Mouse (Mus musculus) forebrain, embryonic 11.5 days (tissue): ENCODE data around the gene Cdh22. TPM values are rescaled to one million over a fixed set of nuclear protein-coding genes. Genes with fewer than 3 reads are reported as not detected.

Experiments used
- ATAC-seq: fragments of 200-750 bp; cut with Nextera tagmentation; replicated peaks from 2 replicates; pipeline ENCODE4 v1.8.0; 2017; ENCODE audit warnings: moderate TSS enrichment; ENCODE audit not compliant: low FRiP score
- DNase-seq: peaks from one replicate; pipeline ENCODE4 v3.0.0-alpha.2; 2017; ENCODE audit warnings: low spot score
- H3K27ac ChIP-seq: fragments of 300-500 bp; sonication (generic); 2 replicates; pipeline ENCODE4 v1.5.1; 2014; ENCODE audit warnings: low read depth, low read length
- H3K27me3 ChIP-seq: fragments of 300-500 bp; sonication (generic); 2 replicates; pipeline ENCODE4 v1.6.1; 2014; ENCODE audit warnings: mild to moderate bottlenecking, low read length, mixed read lengths; ENCODE audit not compliant: control insufficient read depth, insufficient read depth
- H3K36me3 ChIP-seq: fragments of 300-500 bp; sonication (generic); 2 replicates; pipeline ENCODE4 v1.6.1; 2014; ENCODE audit warnings: mild to moderate bottlenecking, low read length, moderate library complexity, mixed read lengths; ENCODE audit not compliant: control insufficient read depth, insufficient read depth
- H3K4me1 ChIP-seq: fragments of 300-500 bp; sonication (generic); replicated peaks from 2 replicates; pipeline ENCODE4 v1.6.1; 2014; ENCODE audit warnings: low read length, mixed read lengths; ENCODE audit not compliant: control insufficient read depth, insufficient read depth
- H3K4me2 ChIP-seq: fragments of 300-500 bp; sonication (generic); 2 replicates; pipeline ENCODE4 v1.6.1; 2014; ENCODE audit warnings: low read depth, mild to moderate bottlenecking, low read length, moderate library complexity, mixed read lengths; ENCODE audit not compliant: severe bottlenecking
- H3K4me3 ChIP-seq: fragments of 300-500 bp; sonication (generic); 2 replicates; pipeline ENCODE4 v1.5.1; 2014; ENCODE audit warnings: low read depth, low read length
- H3K9ac ChIP-seq: fragments of 300-500 bp; sonication (generic); 2 replicates; pipeline ENCODE4 v1.6.1; 2014; ENCODE audit warnings: low read length
- H3K9me3 ChIP-seq: fragments of 300-500 bp; sonication (generic); 2 replicates; pipeline ENCODE4 v1.6.1; 2016; ENCODE audit warnings: low read length, mixed read lengths; ENCODE audit not compliant: control insufficient read depth
- WGBS: fragments of 180-500 bp; shearing (Covaris S2); extraction: QIAGEN DNeasy Blood & Tissue Kit; methylation state at CpG from one replicate; pipeline ENCODE4 v1.1.7; 2014; 5-methylcytosine and 5-hydroxymethylcytosine counted together
- polyA plus RNA-seq: library from polyadenylated mRNA; unstranded; fragments of >200 nt; fragmentation: Nextera tagmentation; extraction: Ambion mirVana; gene quantifications from 2 replicates; pipeline ENCODE4 v1.2.1, GENCODE M21; 2014

The Cdh22 gene
- polyA plus RNA-seq, 1 experiment from 2014 or later = 6.2 TPM

DNA sequence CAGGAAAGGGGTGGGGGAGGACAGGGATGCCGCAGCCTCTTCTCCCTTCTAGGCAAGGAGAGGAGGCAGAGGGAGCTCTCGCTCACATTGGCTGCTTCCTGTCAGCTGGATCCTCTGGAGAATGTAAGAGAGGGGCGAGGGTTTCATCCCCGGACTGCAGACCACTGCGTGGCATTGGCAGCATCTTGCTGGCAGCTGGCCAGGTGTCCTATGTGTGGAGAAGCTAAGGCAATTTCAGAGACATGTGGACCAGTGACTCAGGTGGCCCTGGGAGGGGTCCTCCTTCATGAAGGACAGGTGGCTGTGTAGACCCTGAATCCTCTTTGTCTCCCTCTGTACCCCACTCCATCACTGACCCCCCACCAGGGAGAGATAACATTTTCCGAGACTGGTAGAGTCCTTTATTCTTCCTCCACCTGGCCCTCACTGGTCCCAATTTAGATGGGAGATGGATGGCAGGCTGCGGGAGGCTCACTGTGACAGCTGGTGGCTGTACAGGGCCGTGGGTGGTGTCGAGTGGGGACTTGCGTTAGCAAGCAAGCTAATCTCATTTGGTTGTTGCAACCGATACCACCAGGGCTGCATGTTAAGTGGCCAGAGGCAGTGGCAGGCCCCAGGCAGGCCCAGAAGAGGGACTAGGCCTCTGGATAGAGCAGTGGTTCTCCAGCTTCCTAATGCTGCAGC lies 22.6 kb upstream of the Cdh22 start:
- Histone ChIP-seq H3K9me3 (no peaks in the 10 kb centered on the region), H3K36me3 (no peaks in the 10 kb centered on the region), H3K4me1 (peaks cover 10% of the 10 kb centered on the region), H3K27me3 (peaks cover 30% of the 10 kb centered on the region), H3K27ac (no peak overlapping the region), H3K9ac (no peak overlapping the region), H3K4me2 (no peak overlapping the region), H3K4me3 (no peak overlapping the region)
- ATAC-seq = no peak
- WGBS = 46% methylated on average over 11 of the region's 11 CpGs
- no peak for DNase-seq

DNA sequence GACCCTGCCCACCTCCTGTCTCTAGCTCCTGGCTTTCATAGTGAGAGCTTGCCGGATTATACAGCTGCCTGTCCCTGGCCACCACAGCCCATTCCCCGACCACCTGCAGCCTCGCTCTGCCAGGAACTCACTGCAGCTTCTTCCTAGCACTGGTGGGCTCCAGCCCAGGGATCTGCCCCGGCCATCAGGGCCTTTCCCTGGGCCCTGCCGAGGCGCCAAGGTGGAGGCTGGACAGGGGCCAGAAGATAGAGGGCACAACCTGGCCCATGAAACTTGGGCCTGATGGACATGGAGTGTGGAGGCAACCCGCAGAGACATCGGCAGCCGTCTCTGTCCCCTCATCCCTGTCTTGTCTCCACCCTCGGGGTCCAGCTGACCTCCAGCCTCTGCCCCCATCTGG lies 21.6 kb upstream of the Cdh22 start:
- Histone ChIP-seq H3K9me3 (no peaks in the 10 kb centered on the region), H3K4me3 (no peak overlapping the region), H3K27ac (no peak overlapping the region), H3K9ac (no peak overlapping the region), H3K27me3 (peaks cover 35% of the 10 kb centered on the region), H3K36me3 (no peaks in the 10 kb centered on the region), H3K4me1 (peaks cover 10% of the 10 kb centered on the region), H3K4me2 (no peak overlapping the region)
- DNase-seq (no peak), ATAC-seq (no peak)
- WGBS = 65% methylated on average over 10 of the region's 10 CpGs

DNA sequence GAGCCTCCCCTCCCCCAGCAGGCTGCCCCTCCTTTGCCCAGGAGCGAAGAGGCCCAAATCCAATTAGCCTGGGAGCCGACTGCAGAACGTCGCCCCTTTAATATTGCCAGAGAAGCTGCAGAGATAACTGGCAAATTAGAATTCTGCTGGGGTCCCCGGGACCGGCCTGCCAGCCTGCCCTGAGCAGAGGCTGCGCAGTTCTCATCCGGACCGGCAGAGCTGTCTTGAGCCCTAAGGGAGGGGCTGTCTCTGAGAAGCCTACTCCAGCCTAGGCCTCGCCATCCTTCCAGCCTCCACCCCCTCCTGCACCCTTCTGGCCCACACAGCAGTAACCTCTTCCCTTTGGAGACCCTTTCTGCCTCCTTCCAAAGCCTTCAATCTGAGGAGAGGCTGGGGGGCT lies 19.2 kb upstream of the Cdh22 start:
- 6% methylated on average over 10 of the region's 10 CpGs for WGBS
- Histone ChIP-seq H3K9ac (no peak overlapping the region; the same call in 1 of the 2 replicates), H3K36me3 (no peaks in the 10 kb centered on the region), H3K4me2 (no peak overlapping the region), H3K4me1 (peaks cover 10% of the 10 kb centered on the region), H3K27ac (no peak overlapping the region), H3K9me3 (no peaks in the 10 kb centered on the region), H3K4me3 (no peak overlapping the region), H3K27me3 (peaks cover 41% of the 10 kb centered on the region)
- no peak for DNase-seq
- ATAC-seq = peak; percentile 63

DNA sequence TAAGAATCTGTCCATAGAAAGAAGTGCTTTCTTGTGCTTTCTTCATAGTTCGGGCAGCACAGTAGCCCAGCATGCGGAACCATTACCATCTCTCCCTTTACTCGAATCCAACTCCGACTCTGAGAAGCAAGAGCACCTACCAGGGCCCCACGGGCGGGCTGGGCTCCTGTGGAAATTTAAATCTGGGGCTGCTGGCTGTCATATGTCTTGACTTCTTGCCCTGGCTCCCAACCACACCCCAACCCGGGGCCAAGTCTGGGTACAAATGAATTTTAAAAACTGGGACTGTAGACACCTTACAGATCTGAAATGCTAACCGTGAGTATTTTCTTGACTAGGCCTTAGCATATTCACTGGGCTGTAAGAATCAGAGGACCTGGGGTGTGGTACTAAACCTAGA lies 18.6 kb upstream of the Cdh22 start:
- ATAC-seq (no peak), DNase-seq (no peak)
- Histone ChIP-seq H3K9me3 (no peaks in the 10 kb centered on the region), H3K27ac (no peak overlapping the region), H3K36me3 (no peaks in the 10 kb centered on the region), H3K9ac (no peak overlapping the region), H3K4me1 (peaks cover 13% of the 10 kb centered on the region), H3K27me3 (peaks cover 41% of the 10 kb centered on the region), H3K4me2 (no peak overlapping the region), H3K4me3 (no peak overlapping the region)
- 74% methylated on average over 8 of the region's 8 CpGs for WGBS

DNA sequence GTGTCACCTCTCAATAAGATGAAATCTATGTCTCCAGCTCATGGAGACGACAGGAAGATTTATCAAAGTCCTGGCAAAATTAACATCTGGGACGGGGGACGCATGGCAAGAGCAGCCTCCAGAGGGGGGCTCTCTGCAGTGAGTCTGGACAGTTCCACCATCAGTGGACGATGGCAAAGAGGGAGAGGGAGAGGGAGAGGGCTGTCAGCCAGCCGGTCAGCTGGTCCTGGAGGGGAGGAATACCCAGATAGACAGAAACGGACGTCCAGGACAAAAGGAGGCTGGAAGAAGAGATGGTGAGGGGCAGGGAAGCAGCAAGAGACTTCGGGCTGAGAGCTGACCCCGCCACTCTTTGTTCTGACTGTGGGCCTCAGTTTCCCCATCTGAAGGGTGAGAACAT lies 18.1 kb upstream of the Cdh22 start:
- no peaks in the 10 kb centered on the region for H3K36me3 ChIP-seq
- no peak overlapping the region for H3K9ac ChIP-seq
- H3K27ac ChIP-seq = no peak overlapping the region
- ATAC-seq = no peak
- 55% methylated on average over 9 of the region's 9 CpGs for WGBS
- no peak for DNase-seq
- H3K4me1 ChIP-seq = peaks cover 13% of the 10 kb centered on the region
- H3K4me3 ChIP-seq = no peak overlapping the region
- peaks cover 41% of the 10 kb centered on the region for H3K27me3 ChIP-seq
- H3K9me3 ChIP-seq = no peaks in the 10 kb centered on the region
- no peak overlapping the region for H3K4me2 ChIP-seq

DNA sequence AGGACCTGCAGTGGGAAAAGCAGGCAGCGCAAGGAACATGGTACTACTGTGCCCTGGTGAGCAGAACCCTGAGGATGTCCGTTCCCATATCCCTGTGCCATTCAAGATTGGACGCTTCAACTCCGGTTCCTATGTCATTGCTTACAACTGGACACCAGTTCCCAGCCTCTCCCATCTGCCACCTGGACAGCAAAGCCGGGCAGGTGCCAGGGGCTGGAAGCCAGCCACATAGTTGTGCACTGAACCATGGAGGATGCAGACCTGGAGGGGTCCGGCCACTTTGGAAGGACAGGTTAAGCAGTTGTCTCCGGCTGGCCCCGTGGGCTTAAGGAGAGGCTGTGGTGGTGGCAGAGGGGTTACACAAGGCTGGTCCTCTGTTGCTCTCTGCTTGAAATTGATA lies 17.7 kb upstream of the Cdh22 start:
- Histone ChIP-seq H3K4me1 (peaks cover 13% of the 10 kb centered on the region), H3K27ac (no peak overlapping the region), H3K9ac (no peak overlapping the region), H3K27me3 (peaks cover 42% of the 10 kb centered on the region), H3K36me3 (no peaks in the 10 kb centered on the region), H3K4me3 (no peak overlapping the region), H3K4me2 (no peak overlapping the region), H3K9me3 (no peaks in the 10 kb centered on the region)
- 74% methylated on average over 8 of the region's 8 CpGs for WGBS
- DNase-seq = no peak
- no peak for ATAC-seq

DNA sequence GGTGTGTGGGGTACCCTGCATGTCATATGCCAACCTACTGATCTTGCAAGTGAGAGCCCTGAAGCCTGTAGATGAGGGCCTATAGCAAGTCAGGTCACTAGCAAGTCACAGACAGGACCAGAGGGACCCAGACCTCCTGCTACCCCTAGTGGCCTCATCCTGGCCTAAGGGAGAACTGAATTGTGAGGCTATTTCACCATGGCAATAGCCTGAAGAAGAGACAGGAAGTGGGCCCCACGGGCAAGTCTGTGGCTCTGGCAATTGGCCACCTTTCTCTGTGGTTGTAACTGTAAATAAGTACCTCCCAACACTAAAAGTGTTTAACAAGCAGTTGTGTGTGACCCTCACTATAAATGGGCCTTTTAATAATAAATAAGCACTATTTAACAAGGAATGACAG lies 16.2 kb upstream of the Cdh22 start:
- no peaks in the 10 kb centered on the region for H3K9me3 ChIP-seq
- no peaks in the 10 kb centered on the region for H3K36me3 ChIP-seq
- ATAC-seq (no peak), DNase-seq (no peak)
- H3K27me3 ChIP-seq = peaks cover 41% of the 10 kb centered on the region
- peaks cover 17% of the 10 kb centered on the region for H3K4me1 ChIP-seq
- no peak overlapping the region for H3K9ac ChIP-seq
- 64% methylated on average over 1 of the region's 1 CpGs for WGBS
- H3K4me2 ChIP-seq = no peak overlapping the region
- H3K27ac ChIP-seq = no peak overlapping the region
- no peak overlapping the region for H3K4me3 ChIP-seq

DNA sequence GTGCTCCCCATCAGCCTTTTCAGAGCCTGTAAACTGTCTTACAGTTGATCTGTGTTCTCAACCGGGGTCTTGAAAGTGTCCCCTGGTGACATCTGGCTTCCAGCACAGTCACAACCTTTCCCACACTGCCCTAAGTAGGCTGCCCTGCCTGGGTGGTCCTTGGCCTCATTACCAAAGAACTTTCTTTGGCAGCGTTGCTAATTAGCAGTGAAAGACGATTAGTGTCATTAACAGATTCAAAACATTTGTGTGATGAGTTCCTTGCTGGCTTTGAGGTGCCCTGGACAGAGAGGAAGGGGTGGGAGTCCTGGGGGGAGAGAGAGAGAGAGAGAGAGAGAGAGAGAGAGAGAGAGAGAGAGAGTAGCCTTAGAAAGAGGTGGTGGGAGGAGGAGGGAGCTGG lies 14.3 kb upstream of the Cdh22 start:
- no peak for ATAC-seq
- Histone ChIP-seq H3K9me3 (no peaks in the 10 kb centered on the region), H3K27me3 (peaks cover 40% of the 10 kb centered on the region), H3K4me2 (no peak overlapping the region), H3K9ac (no peak overlapping the region), H3K4me1 (peaks cover 13% of the 10 kb centered on the region), H3K27ac (no peak overlapping the region), H3K4me3 (no peak overlapping the region), H3K36me3 (no peaks in the 10 kb centered on the region)
- 10% methylated on average over 3 of the region's 3 CpGs for whole genome bisulfite sequencing
- DNase-seq = no peak

DNA sequence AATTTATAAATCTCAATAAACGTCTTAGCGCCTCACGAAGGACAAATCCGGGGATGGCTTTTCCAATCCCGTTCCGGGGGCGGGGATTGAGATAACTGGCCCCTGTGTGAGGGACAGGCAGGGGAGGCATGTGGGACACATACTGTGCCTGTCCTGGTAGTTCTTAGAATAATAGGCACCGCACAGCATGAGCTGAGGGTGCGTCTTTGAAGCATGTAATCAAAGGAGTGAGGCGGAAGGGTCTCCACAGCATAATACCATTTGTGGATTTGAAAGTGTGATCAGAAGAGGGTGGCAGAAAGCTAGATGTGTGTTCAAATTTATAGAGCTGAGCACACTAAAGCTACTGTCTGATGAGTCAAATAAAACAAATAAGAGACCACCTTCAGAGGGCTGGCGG lies 11.7 kb upstream of the Cdh22 start:
- H3K4me1 ChIP-seq = peaks cover 18% of the 10 kb centered on the region

More for the DNA sequence above, 11.7 kb upstream of the Cdh22 start:
- DNase-seq (no peak), ATAC-seq (no peak)
- peaks cover 45% of the 10 kb centered on the region for H3K27me3 ChIP-seq
- 6% methylated on average over 11 of the region's 11 CpGs for WGBS
- H3K9ac ChIP-seq = no peak overlapping the region
- H3K4me3 ChIP-seq = no peak overlapping the region
- H3K36me3 ChIP-seq = no peaks in the 10 kb centered on the region
- H3K4me2 ChIP-seq = no peak overlapping the region
- no peaks in the 10 kb centered on the region for H3K9me3 ChIP-seq
- H3K27ac ChIP-seq = no peak overlapping the region
